Mouse (Mus musculus) embryonic facial prominence, embryonic 15.5 days (tissue): ENCODE results near the gene Tcf7l1. TPM values are rescaled to one million over a fixed set of nuclear protein-coding genes. Genes with fewer than 3 reads are reported as not detected.
"Not testable (repeated sequence)": the region's sequence is repeated elsewhere in the genome, so short reads cannot be mapped to it uniquely, and the experiment has no call there.

Experiments
- ATAC-seq: fragments of 200-750 bp; cut with Nextera tagmentation; 2 replicates; pipeline ENCODE4 v1.8.0; 2017; ENCODE audit warnings: low read depth, moderate TSS enrichment; ENCODE audit not compliant: insufficient number of reproducible peaks, low FRiP score, low TSS enrichment
- H3K27ac ChIP-seq: fragments of 300-500 bp; sonication (generic); replicated peaks from 2 replicates; pipeline ENCODE4 v1.5.1; 2015; ENCODE audit warnings: mild to moderate bottlenecking, inconsistent platforms
- H3K27me3 ChIP-seq: fragments of 300-500 bp; sonication (generic); 2 replicates; pipeline ENCODE4 v1.6.1; 2015; ENCODE audit warnings: inconsistent platforms
- H3K36me3 ChIP-seq: fragments of 300-500 bp; sonication (generic); 2 replicates; pipeline ENCODE4 v1.6.1; 2015; ENCODE audit warnings: mild to moderate bottlenecking, inconsistent platforms
- H3K4me1 ChIP-seq: fragments of 300-500 bp; sonication (generic); 2 replicates; pipeline ENCODE4 v1.6.1; 2015; ENCODE audit warnings: inconsistent platforms
- H3K4me2 ChIP-seq: fragments of 300-500 bp; sonication (generic); replicated peaks from 2 replicates; pipeline ENCODE4 v1.6.1; 2015; ENCODE audit warnings: mild to moderate bottlenecking, inconsistent platforms
- H3K4me3 ChIP-seq: fragments of 300-500 bp; sonication (generic); replicated peaks from 2 replicates; pipeline ENCODE4 v1.5.1; 2015; ENCODE audit warnings: mild to moderate bottlenecking, inconsistent platforms
- H3K9ac ChIP-seq: fragments of 300-500 bp; sonication (generic); 2 replicates; pipeline ENCODE4 v1.6.1; 2015; ENCODE audit warnings: inconsistent platforms
- H3K9me3 ChIP-seq: fragments of 300-500 bp; sonication (generic); replicated peaks from 2 replicates; pipeline ENCODE4 v1.6.1; 2016; ENCODE audit warnings: inconsistent platforms
- WGBS: fragments of 180-500 bp; shearing (Covaris S2); methylation state at CpG from one replicate; pipeline ENCODE4 v1.1.7; 2015; 5-methylcytosine and 5-hydroxymethylcytosine counted together
- polyA plus RNA-seq: library from polyadenylated mRNA; unstranded; fragments of >200 nt; fragmentation: Nextera tagmentation; extraction: Ambion mirVana; gene quantifications from 2 replicates; pipeline ENCODE4 v1.2.1, GENCODE M21; 2015

Gene Tcf7l1
- 52.3 and 54.7 TPM in 2 replicates for polyA plus RNA-seq

DNA sequence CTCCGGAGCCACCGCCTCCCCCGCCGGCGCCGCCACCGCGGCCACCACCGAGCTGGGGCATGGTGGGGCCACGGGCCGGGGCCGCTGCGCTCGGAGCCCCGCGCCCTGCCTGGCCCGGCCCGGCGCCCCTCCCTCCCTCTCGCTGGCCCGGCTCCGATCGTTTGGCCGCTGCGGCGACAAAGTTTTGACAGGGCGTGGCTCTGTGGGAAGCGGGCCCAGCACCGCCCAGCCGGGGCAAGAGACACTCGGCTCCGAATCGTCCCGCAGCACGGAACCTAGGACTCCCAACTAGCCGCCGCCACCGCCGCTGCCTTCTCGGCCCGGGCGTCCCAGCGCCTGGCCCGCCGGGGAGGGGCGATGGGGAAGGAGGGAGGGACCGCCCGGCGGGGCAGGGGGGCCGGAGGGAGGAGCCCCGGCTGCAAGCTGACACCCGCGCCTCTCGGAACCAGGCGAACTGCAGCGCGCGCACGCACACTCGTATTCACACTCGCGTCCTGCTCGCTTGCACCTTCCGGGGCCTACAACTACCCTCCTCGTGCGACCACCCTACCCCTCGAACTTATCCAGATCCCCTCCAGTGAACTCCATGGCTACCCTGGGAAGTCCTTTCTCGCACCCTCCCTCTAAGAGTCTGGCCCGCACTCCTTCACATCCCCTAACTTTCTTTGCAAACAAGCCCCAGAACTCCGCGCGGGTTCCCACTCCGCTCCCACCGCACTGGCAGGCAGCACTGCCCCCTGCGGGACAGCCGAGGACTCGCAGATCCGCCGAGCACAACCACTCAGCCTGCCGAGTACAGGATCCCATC lies at the start of gene Tcf7l1:
TSS of gene Tcf7l1 (minus strand) at position 363 of the 808 bp plus-strand sequence.
- Histone ChIP-seq H3K27me3 (no peaks in the 10 kb centered on the region), H3K4me2 (peak within 1 kb of the TSS; percentile 67), H3K4me3 (peak within 1 kb of the TSS; percentile 87), H3K9ac (peak within 1 kb of the TSS; percentile 83), H3K27ac (peak within 1 kb of the TSS; percentile 96), H3K36me3 (peaks cover 9% of the 10 kb centered on the region; the same call in 1 of the 2 replicates), H3K4me1 (peaks cover 29% of the 10 kb centered on the region), H3K9me3 (no peaks in the 10 kb centered on the region)
- WGBS = 0% methylated on average over 69 of the region's 80 CpGs
- ATAC-seq = peak; percentile 93

DNA sequence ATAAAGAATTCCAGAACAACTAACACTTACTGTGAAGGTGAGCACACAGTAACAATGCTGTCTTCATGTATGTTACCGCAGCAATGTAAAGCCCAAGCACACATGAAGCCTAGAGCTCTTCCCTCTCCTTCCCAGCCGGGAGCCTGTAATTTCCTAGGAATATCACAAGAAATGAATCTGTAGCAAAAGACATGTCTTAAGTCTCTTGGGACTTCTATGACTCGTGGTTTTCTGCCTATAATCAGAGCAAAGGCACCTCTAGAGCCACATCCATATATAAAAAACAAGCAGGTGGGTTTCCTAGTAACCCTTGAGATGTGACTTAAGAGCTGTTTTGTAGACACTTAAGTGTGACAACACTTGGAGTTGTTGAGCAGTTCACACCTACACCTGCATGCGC lies 48.7 kb upstream of the Tcf7l1 start:
- Histone ChIP-seq H3K9ac (no peak overlapping the region), H3K4me3 (no peak overlapping the region), H3K4me1 (no peaks in the 10 kb centered on the region), H3K27ac (no peak overlapping the region), H3K36me3 (peaks cover 19% of the 10 kb centered on the region), H3K4me2 (no peak overlapping the region), H3K9me3 (no peaks in the 10 kb centered on the region), H3K27me3 (no peaks in the 10 kb centered on the region)
- 80% methylated on average over 4 of the region's 4 CpGs for WGBS
- ATAC-seq = no peak

DNA sequence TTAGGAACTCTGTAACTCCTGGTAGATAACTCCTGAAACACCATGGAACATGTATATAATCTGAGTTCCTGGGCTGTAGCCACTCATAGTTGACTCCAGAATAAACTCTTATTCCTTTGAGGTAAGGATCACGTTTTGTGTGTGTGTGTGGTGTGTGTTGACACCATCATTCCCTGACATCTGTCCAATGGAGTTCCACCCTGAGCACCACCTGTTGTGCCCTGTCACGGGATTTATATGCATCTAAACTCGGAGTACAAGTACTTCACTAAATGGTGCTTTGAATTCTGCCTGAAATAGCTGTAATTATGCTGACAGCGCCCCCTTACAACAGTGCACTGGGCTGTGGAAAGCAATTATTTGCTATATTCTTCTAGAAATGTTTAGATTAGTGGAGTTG lies 45.5 kb upstream of the Tcf7l1 start:
- no peak overlapping the region for H3K4me2 ChIP-seq
- no peak overlapping the region for H3K4me3 ChIP-seq
- H3K36me3 ChIP-seq = 0 out of 2 replicates have a peak, but pooled peaks cover 1% of the 10 kb centered on the region
- H3K9me3 ChIP-seq = no peaks in the 10 kb centered on the region
- no peak for ATAC-seq
- WGBS = 56% methylated on average over 4 of the region's 4 CpGs
- H3K27me3 ChIP-seq = no peaks in the 10 kb centered on the region
- no peaks in the 10 kb centered on the region for H3K4me1 ChIP-seq
- no peak overlapping the region for H3K27ac ChIP-seq
- H3K9ac ChIP-seq = no peak overlapping the region

DNA sequence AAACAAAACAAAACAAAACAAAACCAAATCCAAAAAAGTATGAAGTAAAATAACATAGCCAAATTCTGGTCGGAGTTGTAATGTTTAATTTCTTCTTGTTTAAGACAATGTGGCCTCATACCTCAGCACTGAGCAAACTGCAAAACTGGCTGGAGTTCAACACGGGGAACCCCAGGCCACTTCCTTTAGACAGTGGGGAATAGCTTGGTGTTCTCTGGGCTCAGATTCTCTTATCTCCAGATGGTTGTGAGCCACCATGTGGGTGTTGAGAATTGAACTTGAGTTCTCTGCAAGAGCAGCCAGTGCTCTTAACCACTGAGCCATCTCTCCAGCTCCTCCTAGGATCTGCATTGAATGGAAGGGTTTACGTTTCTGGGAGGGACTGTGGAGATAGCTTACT lies 42.8 kb upstream of the Tcf7l1 start:
- no peak overlapping the region for H3K4me3 ChIP-seq
- H3K9ac ChIP-seq = no peak overlapping the region
- no peaks in the 10 kb centered on the region for H3K36me3 ChIP-seq
- no peaks in the 10 kb centered on the region for H3K4me1 ChIP-seq
- H3K27me3 ChIP-seq = no peaks in the 10 kb centered on the region
- 50% methylated on average over 3 of the region's 3 CpGs for WGBS
- ATAC-seq = no peak
- H3K4me2 ChIP-seq = no peak overlapping the region
- no peak overlapping the region for H3K27ac ChIP-seq
- H3K9me3 ChIP-seq = no peaks in the 10 kb centered on the region

DNA sequence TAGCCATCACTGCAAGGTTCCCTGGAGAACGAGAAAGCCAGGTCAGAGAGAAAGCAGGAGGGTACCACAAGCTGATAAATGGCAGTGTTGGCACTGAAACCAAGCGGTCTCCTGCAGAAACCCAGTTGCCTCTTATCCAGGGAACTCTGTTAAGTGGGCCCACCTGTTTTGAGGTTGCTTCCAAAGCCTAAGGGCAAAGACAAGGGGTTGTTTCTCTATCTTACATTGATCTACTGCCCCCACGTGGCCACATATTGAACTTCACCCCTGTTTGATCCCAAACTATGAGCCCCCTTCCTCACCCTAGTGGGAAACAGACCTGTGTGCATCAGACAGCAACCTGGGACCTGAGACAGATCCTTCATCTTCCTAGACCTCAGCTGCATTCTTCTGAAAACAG lies 42.2 kb upstream of the Tcf7l1 start:
- no peak overlapping the region for H3K4me3 ChIP-seq
- ATAC-seq = no peak
- 9% methylated on average over 3 of the region's 3 CpGs for WGBS
- no peaks in the 10 kb centered on the region for H3K9me3 ChIP-seq
- no peak overlapping the region for H3K4me2 ChIP-seq
- no peaks in the 10 kb centered on the region for H3K36me3 ChIP-seq
- H3K4me1 ChIP-seq = no peaks in the 10 kb centered on the region
- no peak overlapping the region for H3K9ac ChIP-seq
- no peaks in the 10 kb centered on the region for H3K27me3 ChIP-seq
- no peak overlapping the region for H3K27ac ChIP-seq

DNA sequence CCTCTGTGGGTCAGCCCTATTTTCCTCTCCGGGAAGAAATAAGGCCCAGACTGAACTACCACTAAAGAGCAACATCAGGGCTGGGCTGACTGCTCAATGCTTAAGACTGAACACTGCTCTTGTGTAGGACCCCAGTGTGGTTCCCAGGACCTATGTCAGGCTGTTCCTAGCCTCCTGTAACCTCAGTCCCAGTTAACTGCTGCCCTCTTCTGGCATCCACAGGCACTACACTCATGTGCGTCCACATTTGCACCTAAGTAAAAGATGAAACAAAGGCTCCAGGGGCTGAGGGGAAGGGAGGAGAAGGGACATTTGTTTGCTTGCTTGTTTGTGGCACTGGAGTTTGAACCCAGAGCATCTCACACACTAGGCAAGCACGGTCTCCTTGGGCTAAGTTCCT lies 39.8 kb upstream of the Tcf7l1 start:
- Histone ChIP-seq H3K4me2 (no peak overlapping the region), H3K9ac (no peak overlapping the region), H3K27me3 (no peaks in the 10 kb centered on the region), H3K9me3 (no peaks in the 10 kb centered on the region), H3K36me3 (no peaks in the 10 kb centered on the region), H3K27ac (no peak overlapping the region), H3K4me1 (peaks cover 12% of the 10 kb centered on the region), H3K4me3 (no peak overlapping the region)
- WGBS = 76% methylated on average over 3 of the region's 3 CpGs
- no peak for ATAC-seq

DNA sequence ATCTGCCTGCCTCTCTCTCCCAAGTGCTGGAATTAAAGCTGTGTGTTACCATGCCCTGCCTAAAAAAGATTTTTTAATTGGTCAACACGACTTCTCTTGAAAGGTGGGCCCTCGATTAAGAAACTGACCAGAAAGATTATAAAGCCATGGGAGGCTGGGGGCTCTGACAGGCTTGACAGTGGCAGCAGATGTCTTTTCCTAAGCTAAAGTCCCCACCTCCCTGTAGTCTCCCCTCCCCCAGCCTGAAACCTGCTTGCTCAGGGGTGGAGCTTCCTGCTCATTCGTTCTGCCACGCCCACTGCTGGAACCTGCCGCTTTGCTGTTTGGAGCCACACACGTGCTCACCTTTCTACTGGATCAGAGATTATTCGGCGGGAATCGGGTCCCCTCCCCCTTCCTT lies 39.0 kb upstream of the Tcf7l1 start:
- not testable (repeated sequence) for H3K9ac ChIP-seq, H3K27ac ChIP-seq, ATAC-seq, H3K4me2 ChIP-seq, H3K4me3 ChIP-seq, H3K27me3 ChIP-seq, H3K36me3 ChIP-seq, H3K9me3 ChIP-seq
- H3K4me1 ChIP-seq = peaks cover 12% of the 10 kb centered on the region
- 7% methylated on average over 9 of the region's 9 CpGs for WGBS

DNA sequence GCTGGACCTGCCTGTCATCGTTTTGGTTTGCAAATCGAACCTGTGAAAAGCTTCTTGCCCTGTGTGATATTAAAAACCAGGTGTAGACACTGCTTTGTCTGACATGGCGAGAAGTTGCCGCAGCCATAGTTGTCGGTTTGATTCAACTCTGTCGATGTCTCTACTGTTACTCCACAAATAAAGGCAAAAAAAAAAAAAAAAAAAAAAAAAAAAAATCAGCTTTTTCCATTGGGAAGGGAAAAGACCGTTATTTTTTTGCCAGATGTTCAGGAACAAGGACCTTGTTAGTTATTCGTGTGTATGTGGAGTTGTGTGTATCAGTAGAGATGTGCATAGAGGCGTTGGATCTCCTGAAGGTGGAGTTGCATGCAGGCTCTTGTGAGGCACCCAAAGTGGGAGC lies 36.7 kb upstream of the Tcf7l1 start:
- Histone ChIP-seq H3K9ac (no peak overlapping the region), H3K36me3 (no peaks in the 10 kb centered on the region), H3K4me2 (no peak overlapping the region), H3K4me3 (no peak overlapping the region), H3K9me3 (no peaks in the 10 kb centered on the region), H3K27ac (no peak overlapping the region), H3K27me3 (no peaks in the 10 kb centered on the region), H3K4me1 (peaks cover 12% of the 10 kb centered on the region)
- WGBS = 45% methylated on average over 9 of the region's 9 CpGs
- ATAC-seq = no peak

DNA sequence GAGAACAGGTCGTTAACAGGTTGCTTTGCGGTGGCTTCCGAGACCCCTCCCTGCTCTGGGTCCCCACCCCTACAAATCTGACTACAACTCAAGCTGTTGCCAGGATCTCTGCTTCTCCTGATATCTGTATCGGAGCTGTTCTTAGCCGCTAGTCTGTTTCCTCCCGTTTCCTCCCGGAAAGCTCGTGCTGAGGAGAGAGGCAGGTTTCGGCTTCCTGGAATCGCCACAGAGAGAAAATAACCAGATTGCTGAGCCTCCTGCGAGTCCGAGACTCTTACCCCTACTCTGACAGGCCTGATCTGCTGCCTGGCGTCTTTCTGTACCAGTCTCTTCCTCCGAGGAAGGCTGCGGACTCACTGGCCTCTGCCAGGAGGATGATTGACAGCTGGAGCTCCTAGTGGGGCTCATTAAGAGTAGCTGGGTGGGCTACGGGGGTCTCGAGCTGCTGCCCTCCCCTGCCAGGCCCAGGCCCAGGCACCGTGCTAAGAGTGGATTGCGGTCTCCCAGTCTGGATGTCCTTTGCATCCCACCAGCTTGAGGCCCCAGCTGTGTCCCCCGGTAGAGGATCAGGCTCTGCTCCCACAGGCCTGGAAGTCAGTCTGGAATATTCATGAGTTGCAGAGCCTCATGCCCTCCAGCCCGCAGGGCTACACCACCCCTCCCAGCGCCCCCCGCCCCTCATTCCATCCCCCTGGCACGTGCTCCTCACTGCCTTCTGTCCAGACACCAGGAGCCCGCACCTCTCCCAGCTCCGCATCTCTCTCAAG lies 36.1 kb upstream of the Tcf7l1 start:
- WGBS = 8% methylated on average over 26 of the region's 26 CpGs
- H3K27me3 ChIP-seq = no peaks in the 10 kb centered on the region
- H3K36me3 ChIP-seq = no peaks in the 10 kb centered on the region
- no peak overlapping the region for H3K27ac ChIP-seq
- H3K4me3 ChIP-seq = peak overlapping the region; percentile 24; the same call in 1 of the 2 replicates
- H3K4me1 ChIP-seq = peaks cover 12% of the 10 kb centered on the region
- H3K9ac ChIP-seq = peak overlapping the region; percentile 24; the same call in 1 of the 2 replicates
- ATAC-seq = no peak
- peak overlapping the region; percentile 48 for H3K4me2 ChIP-seq
- no peaks in the 10 kb centered on the region for H3K9me3 ChIP-seq

DNA sequence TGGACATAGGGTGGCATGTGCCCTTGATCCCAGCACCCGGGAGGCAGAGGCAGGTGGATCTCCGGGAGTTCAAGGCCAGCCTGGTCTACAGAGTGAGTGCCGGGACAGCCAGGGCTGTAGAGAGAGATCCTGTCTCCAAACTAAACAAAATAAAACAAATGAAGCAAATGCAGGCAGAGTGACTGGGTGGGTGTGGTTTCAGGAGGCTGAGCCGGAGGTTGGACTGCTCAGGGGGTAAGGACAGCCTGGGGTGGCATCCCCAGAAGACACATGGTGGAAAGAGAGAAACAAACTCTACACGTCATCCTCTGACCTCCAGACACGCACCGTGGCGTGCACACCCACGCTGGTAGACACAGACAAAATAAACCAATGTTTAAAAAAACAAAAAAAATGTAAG lies 24.4 kb upstream of the Tcf7l1 start:
- Histone ChIP-seq H3K36me3 (no peaks in the 10 kb centered on the region), H3K9ac (no peak overlapping the region), H3K27me3 (no peaks in the 10 kb centered on the region), H3K4me2 (peak overlapping the region; percentile 5; the same call in 1 of the 2 replicates), H3K9me3 (no peaks in the 10 kb centered on the region), H3K4me1 (no peaks in the 10 kb centered on the region), H3K27ac (no peak overlapping the region), H3K4me3 (no peak overlapping the region)
- ATAC-seq = no peak
- 63% methylated on average over 9 of the region's 9 CpGs for WGBS

DNA sequence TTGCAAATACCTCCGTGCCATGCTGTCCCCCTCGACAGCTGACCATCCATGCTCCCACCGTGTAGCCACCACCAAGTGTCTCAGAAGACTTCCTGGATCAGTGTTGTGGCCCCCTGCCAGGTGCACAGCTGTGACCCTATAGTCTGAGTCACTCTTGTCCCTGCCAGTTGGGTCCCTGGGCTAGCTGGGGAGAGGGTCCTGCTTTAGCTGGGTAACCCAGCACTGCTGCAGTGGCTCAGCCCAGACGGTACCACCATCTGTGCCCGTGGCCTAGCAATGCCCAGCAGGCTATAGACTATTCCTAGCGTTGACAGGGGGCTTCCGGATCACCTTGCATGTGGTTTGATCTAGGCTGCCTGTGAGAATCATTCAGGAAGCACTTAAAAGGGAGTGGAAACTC lies 21.2 kb upstream of the Tcf7l1 start:
- H3K9me3 ChIP-seq = no peaks in the 10 kb centered on the region
- H3K27ac ChIP-seq = no peak overlapping the region
- H3K4me3 ChIP-seq = no peak overlapping the region
- no peak overlapping the region for H3K4me2 ChIP-seq
- no peaks in the 10 kb centered on the region for H3K36me3 ChIP-seq
- no peak overlapping the region for H3K9ac ChIP-seq
- H3K27me3 ChIP-seq = no peaks in the 10 kb centered on the region
- WGBS = 59% methylated on average over 7 of the region's 7 CpGs
- ATAC-seq = peak; percentile 29; the same call in 1 of the 2 replicates
- H3K4me1 ChIP-seq = no peaks in the 10 kb centered on the region
